Mouse (Mus musculus): ENCODE data around the gene Cbl. TPM values are rescaled to one million over a fixed set of nuclear protein-coding genes. Genes with fewer than 3 reads are reported as not detected.
"Not testable (repeated sequence)": the region's sequence is repeated elsewhere in the genome, so short reads cannot be mapped to it uniquely, and the experiment has no call there.

Gene Cbl
- total RNA-seq, 1 experiment from 2014 or later, result 32.7 TPM

GRCm38 (mm10) chr9:44134101-44134850 is 99.6 kb downstream of the Cbl start, which contains the start of gene Mcam:
Gene Mcam, plus strand, starts transcription at chr9:44134469.
- ATAC-seq (replicated peaks; ENCODE audit: low read depth, poor library complexity, severe bottlenecking), result 0 out of 2 replicates have a peak, but pooled peaks have one; percentile 20

DNA sequence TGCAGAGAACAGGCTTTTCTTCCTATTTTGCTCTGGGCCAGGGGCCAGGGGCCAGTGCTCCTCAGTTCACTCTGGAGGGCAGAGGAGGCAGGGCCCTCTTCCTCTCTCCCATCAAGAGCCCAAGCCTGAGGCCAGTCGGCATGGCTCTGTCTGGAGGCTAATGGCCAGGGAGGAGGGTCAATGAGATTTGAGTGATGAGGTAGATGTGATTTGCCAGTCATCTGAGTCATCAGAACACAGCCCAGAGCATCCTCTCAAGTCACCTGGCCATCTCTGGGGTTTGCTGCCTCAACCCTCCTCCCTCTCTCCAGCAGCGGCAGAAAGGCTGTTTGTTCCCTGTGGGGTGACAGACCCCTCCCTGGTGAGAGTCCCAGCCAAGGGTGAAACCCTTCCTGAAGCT is 100.6 kb downstream of the Cbl start:
- no peak for ATAC-seq (replicated peaks; ENCODE audit: low read depth, poor library complexity, severe bottlenecking)

DNA sequence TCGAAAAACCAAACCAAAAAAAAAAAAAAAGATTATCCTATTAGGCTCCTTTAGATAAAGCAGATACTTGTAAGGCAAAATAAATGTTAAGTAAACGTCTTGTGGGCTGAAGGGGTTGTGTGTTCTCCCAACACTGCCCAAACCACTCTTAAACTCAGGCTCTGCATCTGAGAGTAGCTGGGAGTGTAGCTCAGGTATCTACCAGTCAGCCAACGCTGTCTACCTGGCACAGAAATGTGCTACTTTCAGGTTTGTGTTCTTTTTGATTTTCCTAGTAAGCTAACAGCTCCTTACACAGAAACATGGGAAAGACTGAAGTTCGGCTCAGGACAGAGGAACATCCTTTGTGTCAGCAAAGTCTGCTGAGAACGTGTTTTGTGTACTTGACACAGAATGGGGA is 101.6 kb downstream of the Cbl start:
- no peak for ATAC-seq (replicated peaks; ENCODE audit: low read depth, poor library complexity, severe bottlenecking)

GRCm38 (mm10) chr9:44131276-44131590 is 102.6 kb downstream of the Cbl start:
- ATAC-seq (replicated peaks; ENCODE audit: low read depth, poor library complexity, severe bottlenecking), result no peak

- ATAC-seq (replicated peaks; ENCODE audit: low read depth, poor library complexity, severe bottlenecking), result no peak
These were observed 103.1 kb downstream of the Cbl start for GRCm38 (mm10) chr9:44130581-44131275.

- ATAC-seq (replicated peaks; ENCODE audit: low read depth, poor library complexity, severe bottlenecking), result peak; percentile 62
These were observed 103.8 kb downstream of the Cbl start for GRCm38 (mm10) chr9:44130034-44130433.

GRCm38 (mm10) chr9:44129633-44130032 is 104.2 kb downstream of the Cbl start:
- no peak for ATAC-seq (replicated peaks; ENCODE audit: low read depth, poor library complexity, severe bottlenecking)

GRCm38 (mm10) chr9:44127351-44127801 is 106.5 kb downstream of the Cbl start:
- ATAC-seq (replicated peaks; ENCODE audit: low read depth, poor library complexity, severe bottlenecking), result no peak

DNA sequence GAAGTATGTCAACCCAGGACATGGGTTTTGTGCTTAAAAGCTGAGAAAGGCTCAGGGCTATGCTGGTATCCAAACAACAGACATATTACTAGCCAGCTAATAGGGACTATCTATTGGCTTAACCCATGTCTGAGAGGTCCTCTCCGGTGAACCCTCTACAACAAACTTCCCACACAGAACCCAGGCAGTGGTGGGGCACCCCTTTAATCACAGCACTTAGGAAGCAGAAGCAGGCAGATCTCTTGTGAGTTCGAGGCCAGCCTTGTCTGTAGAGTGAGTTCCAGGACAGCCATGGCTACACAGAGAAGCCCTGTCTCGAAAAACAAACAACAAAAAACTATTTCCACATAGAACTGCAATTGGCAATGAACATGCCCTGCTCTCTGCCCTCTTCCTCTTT is 107.1 kb downstream of the Cbl start:
- no peak for ATAC-seq (replicated peaks; ENCODE audit: low read depth, poor library complexity, severe bottlenecking)

GRCm38 (mm10) chr9:44125546-44126428 is 108.1 kb downstream of the Cbl start:
- peak; percentile 60 for ATAC-seq (replicated peaks; ENCODE audit: low read depth, poor library complexity, severe bottlenecking)

DNA sequence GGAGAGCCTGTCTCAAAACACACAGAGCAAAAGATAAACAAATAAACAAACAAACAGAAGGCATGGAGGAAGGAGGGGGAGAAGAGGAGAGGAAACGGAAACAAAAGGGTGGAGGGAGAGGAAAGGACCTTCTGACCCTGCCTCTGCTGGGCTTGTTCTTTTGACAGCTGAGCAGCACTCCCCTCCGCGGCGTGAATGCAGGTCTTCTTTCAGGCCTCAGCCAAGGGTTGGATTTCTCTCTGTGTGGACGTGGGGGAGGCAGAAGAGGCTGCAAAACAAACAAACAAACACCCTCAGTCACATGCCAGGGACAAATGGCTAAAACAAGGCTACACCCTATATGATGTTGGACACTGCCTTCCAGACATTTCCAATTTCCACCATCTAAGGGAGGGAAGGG is 108.8 kb downstream of the Cbl start:
- ATAC-seq (replicated peaks; ENCODE audit: low read depth, poor library complexity, severe bottlenecking), result no peak

DNA sequence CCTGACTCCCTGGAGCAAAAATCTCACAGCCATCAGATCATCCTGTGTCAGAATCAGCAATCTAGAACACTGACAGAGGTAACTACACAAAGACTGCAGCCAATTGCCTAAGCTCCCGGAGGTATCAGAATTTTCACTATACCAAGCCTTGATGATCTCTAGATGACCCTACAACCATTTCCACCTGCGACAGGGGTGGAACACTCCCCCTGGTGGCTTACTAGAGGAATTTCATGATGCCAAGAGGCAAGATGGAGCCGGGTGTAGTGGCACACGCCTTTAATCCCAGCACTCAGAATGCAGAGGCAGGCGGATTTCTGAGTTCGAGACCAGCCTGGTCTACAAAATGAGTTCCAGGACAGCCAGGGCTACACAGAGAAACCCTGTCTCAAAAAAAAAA is 109.5 kb downstream of the Cbl start:
- ATAC-seq (replicated peaks; ENCODE audit: low read depth, poor library complexity, severe bottlenecking), result peak; percentile 57; the same call in 1 of the 2 replicates

DNA sequence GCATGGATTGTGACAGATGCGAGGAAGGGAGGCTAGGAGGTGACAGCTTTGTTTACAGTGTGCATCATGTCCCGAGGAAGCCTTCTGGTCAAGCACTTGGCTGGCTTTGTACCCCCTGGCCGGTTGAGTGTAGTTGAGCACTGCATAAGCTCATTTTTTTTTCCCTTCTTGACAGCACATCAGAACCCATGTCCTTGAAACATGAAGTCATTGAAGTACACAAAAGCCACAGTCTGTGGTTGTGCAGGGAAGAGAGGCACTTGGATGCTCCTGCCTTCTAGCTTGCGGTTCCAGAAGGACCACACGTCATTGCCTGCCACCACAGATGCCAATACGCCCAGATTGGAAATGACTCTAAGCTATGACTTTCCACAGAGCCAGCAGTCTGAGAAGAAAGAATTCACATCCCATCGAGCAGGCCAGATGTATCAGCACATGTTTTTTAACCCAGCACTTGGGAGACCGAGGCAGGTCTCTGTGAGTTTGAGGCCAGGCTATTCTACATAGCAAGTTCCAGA is 113.8 kb downstream of the Cbl start:
- ATAC-seq (replicated peaks; ENCODE audit: low read depth, poor library complexity, severe bottlenecking), result no peak

GRCm38 (mm10) chr9:44119011-44119410 is 114.8 kb downstream of the Cbl start:
- ATAC-seq (replicated peaks; ENCODE audit: low read depth, poor library complexity, severe bottlenecking), result 0 out of 2 replicates have a peak, but pooled peaks have one; percentile 42

GRCm38 (mm10) chr9:44116182-44116581 is 117.7 kb downstream of the Cbl start:
- ATAC-seq (replicated peaks; ENCODE audit: low read depth, poor library complexity, severe bottlenecking), result no peak

GRCm38 (mm10) chr9:44115599-44115998 is 118.2 kb downstream of the Cbl start:
- ATAC-seq (replicated peaks; ENCODE audit: low read depth, poor library complexity, severe bottlenecking), result no peak

- no peak for ATAC-seq (replicated peaks; ENCODE audit: low read depth, poor library complexity, severe bottlenecking)
These were observed 119.4 kb downstream of the Cbl start for GRCm38 (mm10) chr9:44114453-44114852.

DNA sequence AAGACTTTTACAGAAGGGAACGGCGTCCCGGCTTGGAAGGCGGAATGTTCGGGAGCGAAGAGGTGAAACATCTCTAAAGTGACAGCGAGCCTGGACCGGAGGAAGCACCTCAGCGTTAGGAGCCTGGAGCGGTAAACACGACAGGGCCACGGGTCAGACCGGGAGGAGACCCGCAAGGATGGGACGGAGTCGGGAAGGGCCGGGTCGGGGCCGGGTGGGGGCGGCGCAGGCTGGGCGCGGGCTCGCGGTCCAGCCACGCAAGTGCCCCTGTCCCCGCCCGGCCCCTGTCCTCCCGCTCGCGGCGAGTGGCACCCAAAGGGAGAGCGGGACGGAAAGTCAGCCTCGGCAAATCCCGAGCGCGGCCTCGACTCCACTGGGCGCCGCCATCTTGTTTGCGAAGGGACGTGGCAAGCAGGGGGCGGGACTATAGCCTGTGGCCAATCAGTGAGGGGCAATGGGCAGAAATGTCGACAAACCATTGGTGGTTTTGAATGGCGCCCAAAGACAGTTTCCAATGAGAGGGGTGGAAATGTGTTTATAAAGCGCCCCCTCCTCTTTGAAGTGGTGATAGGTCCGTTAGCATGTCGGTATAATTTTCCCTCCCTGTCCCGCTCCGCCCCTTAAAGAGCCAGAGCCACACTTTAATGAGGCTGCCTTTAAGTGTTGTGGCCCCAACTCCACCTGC is 120.6 kb downstream of the Cbl start, which contains the start of the genes Gm49380 and Rnf26:
Gene Gm49380 (minus strand): TSS at position 396 of the 685 bp plus-strand sequence.
Gene Rnf26 (minus strand): TSS at position 413 of the 685 bp plus-strand sequence.
- ATAC-seq (replicated peaks; ENCODE audit: low read depth, poor library complexity, severe bottlenecking), result peak; percentile 98

- ATAC-seq (replicated peaks; ENCODE audit: low read depth, poor library complexity, severe bottlenecking), result not testable (repeated sequence)
These were observed 121.9 kb downstream of the Cbl start for GRCm38 (mm10) chr9:44111909-44112308.

Measured in common myeloid progenitor, adult 5-6 weeks (primary cell).